Mouse (Mus musculus): ENCODE results near the gene Tmco5b. TPM values are rescaled to one million over a fixed set of nuclear protein-coding genes. Genes with fewer than 3 reads are reported as not detected.

The Tmco5b gene
- polyA plus RNA-seq, 1 experiment = not detected

DNA sequence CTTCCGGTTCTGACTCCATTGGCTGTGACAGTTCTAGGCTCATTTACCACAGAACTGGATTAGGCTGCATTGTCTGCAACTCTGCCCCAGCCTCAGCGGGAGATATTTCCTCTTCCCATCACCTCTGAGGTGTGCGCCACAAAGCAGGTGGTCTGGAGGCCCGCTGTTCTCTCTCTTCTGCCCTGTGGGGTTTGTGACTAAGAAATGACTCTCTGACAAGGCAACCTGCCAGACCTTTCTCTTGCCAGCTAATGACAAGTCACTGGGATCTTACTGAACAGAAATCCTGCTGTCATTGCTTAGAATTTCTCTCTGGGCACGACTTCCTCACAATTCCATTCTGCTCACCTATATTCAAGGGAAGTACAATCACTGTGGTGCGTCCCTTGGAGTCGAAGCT is 37.5 kb downstream of the Tmco5b start:
- TF ChIP-seq CTCF (IDR thresholded peaks at IDR 0.05; ENCODE audit: extremely low read depth, insufficient read length, insufficient replicate concordance, low read depth, low read length) (no peak), POLR2A (IDR thresholded peaks at IDR 0.05; ENCODE audit: low read depth, low read length) (no peak)
- 49% methylated on average over 7 of the region's 7 CpGs for WGBS

DNA sequence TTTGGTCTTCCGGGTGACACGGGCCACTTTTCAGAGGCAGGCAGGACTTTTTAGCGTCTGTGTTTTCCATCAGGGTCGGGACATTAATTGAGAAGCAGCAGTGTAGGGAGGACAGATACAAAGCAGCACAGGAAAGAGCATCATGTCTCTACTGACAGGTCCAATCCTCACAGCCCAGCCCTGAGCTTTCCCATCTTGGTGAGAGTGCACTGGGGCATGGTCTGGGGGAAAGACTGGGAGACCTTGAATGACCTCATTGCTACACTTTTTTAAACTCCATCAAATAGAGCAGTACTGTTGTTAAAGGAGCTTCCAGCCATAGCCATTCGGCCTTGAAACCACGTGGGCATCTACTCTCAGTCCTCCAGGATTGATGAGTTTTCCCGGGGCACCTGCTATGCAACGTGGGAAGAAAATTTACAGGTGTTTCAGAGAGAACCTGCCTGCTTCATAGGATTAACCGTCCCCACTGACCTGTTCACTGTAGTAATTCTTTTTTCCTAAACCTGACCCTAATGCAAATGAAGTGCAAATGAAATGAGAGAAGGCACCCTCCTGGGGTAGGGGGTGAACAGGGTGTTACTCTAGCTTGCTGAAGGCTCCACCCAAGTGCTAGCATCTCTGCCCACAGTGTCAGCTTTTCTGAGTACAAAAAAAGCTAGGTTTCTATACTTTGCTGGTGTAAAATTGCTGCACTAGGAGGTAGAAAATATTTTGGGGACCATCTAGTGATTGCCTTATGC is 48.4 kb downstream of the Tmco5b start:
- TF ChIP-seq CTCF (IDR thresholded peaks at IDR 0.05; ENCODE audit: extremely low read depth, insufficient read length, insufficient replicate concordance, low read depth, low read length) (no peak), POLR2A (IDR thresholded peaks at IDR 0.05; ENCODE audit: low read depth, low read length) (no peak)
- Histone ChIP-seq H3K27me3 (ENCODE audit: control insufficient read depth, insufficient read depth, low read length) (no peaks in the 10 kb centered on the region), H3K27ac (ENCODE audit: insufficient read depth, low read depth, low read length) (no peak overlapping the region), H3K4me3 (ENCODE audit: low read depth, low read length) (no peak overlapping the region), H3K36me3 (ENCODE audit: control insufficient read depth, insufficient read depth, low read length) (no peaks in the 10 kb centered on the region), H3K4me1 (ENCODE audit: control insufficient read depth, insufficient read depth, insufficient read length, low read length) (no peaks in the 10 kb centered on the region)
- 52% methylated on average over 9 of the region's 9 CpGs for WGBS

More for the DNA sequence above, 37.5 kb downstream of the Tmco5b start:
- Histone ChIP-seq H3K4me3 (ENCODE audit: low read depth, low read length) (no peak overlapping the region), H3K27ac (ENCODE audit: insufficient read depth, low read depth, low read length) (no peak overlapping the region), H3K36me3 (ENCODE audit: control insufficient read depth, insufficient read depth, low read length) (no peaks in the 10 kb centered on the region), H3K27me3 (ENCODE audit: control insufficient read depth, insufficient read depth, low read length) (no peaks in the 10 kb centered on the region), H3K4me1 (ENCODE audit: control insufficient read depth, insufficient read depth, insufficient read length, low read length) (peaks cover 4% of the 10 kb centered on the region; the same call in 1 of the 2 replicates)

- Histone ChIP-seq H3K4me1 (ENCODE audit: control insufficient read depth, insufficient read depth, insufficient read length, low read length) (no peaks in the 10 kb centered on the region), H3K4me3 (ENCODE audit: low read depth, low read length) (no peak overlapping the region)
- 92% methylated on average over 3 of the region's 3 CpGs for WGBS
Measured at GRCm38 (mm10) chr2:113335561-113336294, 50.2 kb downstream of the Tmco5b start.

GRCm38 (mm10) chr2:113344536-113344935 is 59.0 kb downstream of the Tmco5b start:
- Histone ChIP-seq H3K4me3 (ENCODE audit: low read depth, low read length) (no peak overlapping the region), H3K4me1 (ENCODE audit: control insufficient read depth, insufficient read depth, insufficient read length, low read length) (no peaks in the 10 kb centered on the region), H3K36me3 (ENCODE audit: control insufficient read depth, insufficient read depth, low read length) (no peaks in the 10 kb centered on the region), H3K27ac (ENCODE audit: insufficient read depth, low read depth, low read length) (no peak overlapping the region), H3K27me3 (ENCODE audit: control insufficient read depth, insufficient read depth, low read length) (no peaks in the 10 kb centered on the region)
- no peak for TF ChIP-seq POLR2A (IDR thresholded peaks at IDR 0.05; ENCODE audit: low read depth, low read length)
- no peak for TF ChIP-seq CTCF (IDR thresholded peaks at IDR 0.05; ENCODE audit: extremely low read depth, insufficient read length, insufficient replicate concordance, low read depth, low read length)
- 89% methylated on average over 2 of the region's 2 CpGs for WGBS

More at GRCm38 (mm10) chr2:113335561-113336294, 50.2 kb downstream of the Tmco5b start:
- Histone ChIP-seq H3K27me3 (ENCODE audit: control insufficient read depth, insufficient read depth, low read length) (no peaks in the 10 kb centered on the region), H3K36me3 (ENCODE audit: control insufficient read depth, insufficient read depth, low read length) (no peaks in the 10 kb centered on the region), H3K27ac (ENCODE audit: insufficient read depth, low read depth, low read length) (no peak overlapping the region)
- TF ChIP-seq CTCF (IDR thresholded peaks at IDR 0.05; ENCODE audit: extremely low read depth, insufficient read length, insufficient replicate concordance, low read depth, low read length) (no peak), POLR2A (IDR thresholded peaks at IDR 0.05; ENCODE audit: low read depth, low read length) (no peak)

Other genes with a start within 250 kb of the Tmco5b start
- gene Ryr3, start 68.6 kb upstream of the Tmco5b start, polyA plus RNA-seq (2012; rRNA removed) = 0.23 and 0.33 TPM in 2 replicates
- gene Fmn1, start 42.0 kb downstream of the Tmco5b start, polyA plus RNA-seq (2012; rRNA removed) = 2.9 and 11.5 TPM in 2 replicates